Mouse (Mus musculus): Measurements from ENCODE around the gene Hemgn.

GRCm38 (mm10) chr4:46356351-46357133, 56.8 kb downstream of the Hemgn start:
- TF ChIP-seq CTCF (IDR thresholded peaks at IDR 0.05; ENCODE audit: control insufficient read depth, insufficient read depth, low read length), result peak; percentile 88
- no peak for TF ChIP-seq POLR2A (IDR thresholded peaks at IDR 0.05; ENCODE audit: borderline replicate concordance, control insufficient read depth, low read depth, low read length)

Data from bone marrow, adult 2 months (tissue).